Mouse (Mus musculus): ENCODE results near the gene Prm1. TPM values are rescaled to one million over a fixed set of nuclear protein-coding genes. Genes with fewer than 3 reads are reported as not detected.
"Not testable (repeated sequence)": the region's sequence is repeated elsewhere in the genome, so short reads cannot be mapped to it uniquely, and the experiment has no call there.

Prm1 gene
- total RNA-seq (2014; fragmentation: Nextera tagmentation) (not detected in 2 replicates), total RNA-seq (2017) (not detected in 2 replicates)

- no peak for ATAC-seq (replicated peaks; ENCODE audit: low FRiP score, low TSS enrichment, poor library complexity, severe bottlenecking)
Measured at GRCm38 (mm10) chr16:10805789-10806527, at the start of gene Prm1. Gene Prm1, minus strand, starts transcription at chr16:10805839.

DNA sequence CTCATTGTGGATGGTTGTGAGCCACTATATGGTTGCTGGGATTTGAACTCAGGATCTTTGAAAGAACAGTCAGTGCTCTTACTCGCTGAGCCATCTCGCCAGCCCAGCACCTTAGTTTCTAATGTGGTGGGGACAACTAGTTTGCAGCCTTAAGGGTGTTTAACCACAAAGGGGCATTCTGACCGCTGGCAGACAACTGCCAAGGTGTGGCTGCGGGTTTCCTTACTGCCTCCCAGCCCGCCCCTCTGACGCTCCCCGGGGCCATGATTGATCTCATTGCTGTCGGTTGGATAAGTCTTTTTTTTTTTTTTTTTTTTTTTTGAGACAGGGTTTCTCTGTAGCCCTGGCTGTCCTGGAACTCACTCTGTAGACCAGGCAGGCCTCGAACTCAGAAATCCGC lies 46.6 kb upstream of the Prm1 start:
- not testable (repeated sequence) for ATAC-seq (replicated peaks; ENCODE audit: low FRiP score, low TSS enrichment, poor library complexity, severe bottlenecking)

DNA sequence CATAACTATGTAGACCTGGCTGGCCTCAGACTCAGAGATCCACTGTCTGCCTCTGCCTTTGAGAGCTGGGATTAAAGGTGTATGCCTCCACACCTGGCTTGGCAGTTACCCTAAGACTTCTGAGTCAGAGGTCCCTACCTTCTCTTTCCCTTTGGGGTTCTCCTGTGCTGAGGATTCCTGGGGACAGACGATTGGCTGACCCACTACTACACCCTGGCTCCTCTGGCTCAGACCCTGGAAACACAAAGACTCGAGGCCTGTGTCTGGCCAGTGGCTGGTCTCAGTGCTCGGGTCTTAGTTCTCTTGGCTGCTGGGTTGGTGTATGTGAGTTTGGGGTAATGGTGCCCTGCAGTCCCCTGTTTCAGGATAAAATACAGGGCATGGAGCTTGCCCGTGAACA lies 45.3 kb upstream of the Prm1 start:
- ATAC-seq (replicated peaks; ENCODE audit: low FRiP score, low TSS enrichment, poor library complexity, severe bottlenecking) = no peak

GRCm38 (mm10) chr16:10849965-10850861 lies 44.6 kb upstream of the Prm1 start:
- no peak for ATAC-seq (replicated peaks; ENCODE audit: low FRiP score, low TSS enrichment, poor library complexity, severe bottlenecking)

- ATAC-seq (replicated peaks; ENCODE audit: low FRiP score, low TSS enrichment, poor library complexity, severe bottlenecking) = peak; percentile 74
Measured at GRCm38 (mm10) chr16:10846503-10846902, 40.9 kb upstream of the Prm1 start.

DNA sequence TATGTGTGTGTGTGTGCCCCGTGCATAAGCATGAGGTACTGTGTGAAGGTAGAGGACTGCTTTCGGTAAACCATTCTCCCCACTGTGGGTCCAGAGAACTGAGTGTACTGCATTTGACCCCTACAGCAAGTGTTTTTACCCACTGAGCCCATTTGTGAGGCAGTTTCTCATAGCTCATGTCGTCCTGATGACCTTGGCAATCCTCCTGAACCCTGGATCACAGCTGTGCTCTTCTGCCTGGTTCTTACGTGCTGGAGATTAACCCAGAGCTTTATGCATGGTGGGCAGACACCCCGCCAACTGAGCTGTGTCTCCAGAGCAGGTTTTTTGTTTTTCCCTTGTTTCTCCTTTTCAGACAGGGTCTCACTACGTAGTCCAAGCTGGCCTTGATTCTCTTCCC lies 40.3 kb upstream of the Prm1 start:
- ATAC-seq (replicated peaks; ENCODE audit: low FRiP score, low TSS enrichment, poor library complexity, severe bottlenecking) = no peak

GRCm38 (mm10) chr16:10844319-10844670 lies 38.7 kb upstream of the Prm1 start:
- no peak for ATAC-seq (replicated peaks; ENCODE audit: low FRiP score, low TSS enrichment, poor library complexity, severe bottlenecking)

- ATAC-seq (replicated peaks; ENCODE audit: low FRiP score, low TSS enrichment, poor library complexity, severe bottlenecking) = peak; percentile 90
Measured at GRCm38 (mm10) chr16:10843486-10844318, 38.1 kb upstream of the Prm1 start.

GRCm38 (mm10) chr16:10842282-10842855 lies 36.7 kb upstream of the Prm1 start:
- ATAC-seq (replicated peaks; ENCODE audit: low FRiP score, low TSS enrichment, poor library complexity, severe bottlenecking) = no peak

DNA sequence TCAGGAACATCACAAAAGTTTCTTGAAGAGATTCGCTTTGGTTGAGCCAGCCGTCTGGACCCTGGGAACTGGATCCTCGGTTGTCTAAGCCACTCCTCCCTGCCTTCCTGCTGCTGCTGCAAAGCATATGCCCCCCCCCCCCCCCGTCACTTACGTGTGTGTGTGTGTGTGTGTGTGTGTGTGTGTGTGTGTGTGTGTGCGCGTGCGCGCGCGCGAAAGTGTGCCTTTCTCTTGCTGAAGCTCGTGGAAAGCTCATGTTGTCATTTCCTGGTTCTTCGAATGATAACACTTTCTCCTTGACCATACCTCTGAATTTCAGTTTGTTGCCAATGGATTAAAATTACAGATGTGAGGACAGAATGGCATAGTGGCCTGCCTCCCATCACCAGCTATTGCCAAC lies 34.4 kb upstream of the Prm1 start:
- ATAC-seq (replicated peaks; ENCODE audit: low FRiP score, low TSS enrichment, poor library complexity, severe bottlenecking) = no peak

GRCm38 (mm10) chr16:10838487-10839245 lies 33.0 kb upstream of the Prm1 start:
- no peak for ATAC-seq (replicated peaks; ENCODE audit: low FRiP score, low TSS enrichment, poor library complexity, severe bottlenecking)

GRCm38 (mm10) chr16:10837903-10838302 lies 32.3 kb upstream of the Prm1 start:
- ATAC-seq (replicated peaks; ENCODE audit: low FRiP score, low TSS enrichment, poor library complexity, severe bottlenecking) = no peak

DNA sequence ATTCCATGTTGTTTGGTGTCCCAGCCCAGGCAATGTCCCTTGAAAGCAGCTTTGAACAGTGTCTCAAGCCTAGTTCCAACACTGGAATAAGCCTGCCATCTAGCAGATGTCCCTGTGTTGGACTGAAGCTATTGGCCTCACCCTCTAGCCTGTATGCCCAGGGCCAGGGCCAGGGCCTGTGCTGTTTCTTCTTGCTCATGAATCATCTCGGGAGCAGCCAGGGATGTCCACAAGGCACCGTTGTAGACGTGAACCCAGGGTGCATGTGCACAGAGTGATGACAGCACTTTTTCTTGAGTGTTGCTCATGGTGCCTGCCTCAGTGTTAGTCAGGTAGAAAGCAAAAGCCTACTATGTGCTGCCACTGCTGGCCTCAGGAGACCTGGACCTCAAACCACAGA lies 31.6 kb upstream of the Prm1 start:
- no peak for ATAC-seq (replicated peaks; ENCODE audit: low FRiP score, low TSS enrichment, poor library complexity, severe bottlenecking)

GRCm38 (mm10) chr16:10836388-10836787 lies 30.7 kb upstream of the Prm1 start:
- ATAC-seq (replicated peaks; ENCODE audit: low FRiP score, low TSS enrichment, poor library complexity, severe bottlenecking) = no peak

DNA sequence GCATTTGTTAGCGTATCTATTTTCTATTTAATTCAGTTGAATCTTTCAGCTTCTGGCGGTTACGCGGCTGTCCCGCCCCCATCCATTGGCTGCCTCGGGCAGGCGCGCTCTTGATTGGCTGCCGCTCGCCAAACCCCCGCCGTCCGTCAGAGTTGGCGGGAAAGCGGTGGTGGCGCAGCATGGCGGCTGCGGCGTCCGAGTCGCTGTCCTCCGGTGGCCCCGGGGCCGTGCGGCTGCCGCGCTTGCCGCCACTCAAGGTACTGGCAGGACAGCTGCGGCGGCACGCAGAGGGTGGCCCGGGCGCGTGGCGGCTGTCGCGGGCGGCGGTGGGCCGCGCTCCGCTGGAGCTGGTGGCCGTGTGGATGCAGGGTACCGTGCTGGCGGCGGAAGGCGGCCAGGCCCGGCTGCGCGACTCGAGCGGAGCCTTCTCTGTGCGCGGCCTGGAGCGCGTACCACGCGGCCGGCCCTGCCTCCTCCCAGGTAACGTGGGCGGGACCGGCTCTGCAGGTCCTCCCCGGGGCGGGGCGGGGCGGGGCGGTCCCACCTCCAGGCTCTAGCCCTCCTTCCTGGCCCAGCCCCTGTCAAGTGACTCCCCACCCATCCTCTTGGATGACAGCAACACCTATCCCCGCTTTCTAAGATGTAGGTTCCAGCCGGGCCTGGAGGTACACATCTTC lies 29.4 kb upstream of the Prm1 start, which contains the start of gene Rmi2:
TSS of gene Rmi2 (plus strand) at position 149 of the 677 bp plus-strand sequence.
- ATAC-seq (replicated peaks; ENCODE audit: low FRiP score, low TSS enrichment, poor library complexity, severe bottlenecking) = peak; percentile 94

DNA sequence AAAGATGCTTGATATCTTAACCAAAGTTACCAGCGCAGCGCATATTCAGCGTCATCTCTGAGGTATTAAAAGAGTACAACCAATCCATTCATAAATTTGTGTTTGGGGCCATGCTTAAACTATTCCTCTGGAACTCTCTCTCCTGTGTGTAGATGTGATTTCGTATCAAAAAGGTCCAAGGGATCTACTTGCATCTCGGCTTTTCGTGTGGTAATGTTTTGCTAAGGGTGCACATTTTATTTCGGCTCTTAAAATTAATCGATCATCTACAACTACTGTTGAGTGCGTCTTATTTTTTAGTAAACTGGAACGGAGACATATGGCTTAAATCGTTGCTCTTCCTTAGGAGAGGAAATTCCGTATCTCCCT lies 28.9 kb upstream of the Prm1 start:
- ATAC-seq (replicated peaks; ENCODE audit: low FRiP score, low TSS enrichment, poor library complexity, severe bottlenecking) = peak; percentile 13; the same call in 1 of the 2 replicates

DNA sequence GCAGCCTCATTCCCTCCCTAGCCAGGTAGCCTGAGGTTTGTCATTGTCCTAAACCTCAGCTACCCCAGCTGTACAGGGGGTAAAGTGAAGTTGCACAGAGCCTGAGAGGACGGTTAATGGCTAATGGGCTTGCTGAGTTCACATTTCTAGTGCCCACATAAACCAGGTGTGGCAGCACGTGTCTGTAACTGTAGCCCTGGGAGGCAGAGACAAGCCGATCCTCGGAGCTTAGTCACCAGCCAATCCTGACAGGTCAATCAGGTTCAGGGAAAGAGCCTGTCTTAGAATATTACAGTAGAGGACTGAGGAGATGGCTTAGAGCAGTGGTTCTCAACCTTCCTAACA lies 22.8 kb upstream of the Prm1 start:
- no peak for ATAC-seq (replicated peaks; ENCODE audit: low FRiP score, low TSS enrichment, poor library complexity, severe bottlenecking)

- no peak for ATAC-seq (replicated peaks; ENCODE audit: low FRiP score, low TSS enrichment, poor library complexity, severe bottlenecking)
Measured at GRCm38 (mm10) chr16:10827766-10828460, 22.3 kb upstream of the Prm1 start.
